Mouse (Mus musculus): ENCODE data around the gene Kansl1.

DNA sequence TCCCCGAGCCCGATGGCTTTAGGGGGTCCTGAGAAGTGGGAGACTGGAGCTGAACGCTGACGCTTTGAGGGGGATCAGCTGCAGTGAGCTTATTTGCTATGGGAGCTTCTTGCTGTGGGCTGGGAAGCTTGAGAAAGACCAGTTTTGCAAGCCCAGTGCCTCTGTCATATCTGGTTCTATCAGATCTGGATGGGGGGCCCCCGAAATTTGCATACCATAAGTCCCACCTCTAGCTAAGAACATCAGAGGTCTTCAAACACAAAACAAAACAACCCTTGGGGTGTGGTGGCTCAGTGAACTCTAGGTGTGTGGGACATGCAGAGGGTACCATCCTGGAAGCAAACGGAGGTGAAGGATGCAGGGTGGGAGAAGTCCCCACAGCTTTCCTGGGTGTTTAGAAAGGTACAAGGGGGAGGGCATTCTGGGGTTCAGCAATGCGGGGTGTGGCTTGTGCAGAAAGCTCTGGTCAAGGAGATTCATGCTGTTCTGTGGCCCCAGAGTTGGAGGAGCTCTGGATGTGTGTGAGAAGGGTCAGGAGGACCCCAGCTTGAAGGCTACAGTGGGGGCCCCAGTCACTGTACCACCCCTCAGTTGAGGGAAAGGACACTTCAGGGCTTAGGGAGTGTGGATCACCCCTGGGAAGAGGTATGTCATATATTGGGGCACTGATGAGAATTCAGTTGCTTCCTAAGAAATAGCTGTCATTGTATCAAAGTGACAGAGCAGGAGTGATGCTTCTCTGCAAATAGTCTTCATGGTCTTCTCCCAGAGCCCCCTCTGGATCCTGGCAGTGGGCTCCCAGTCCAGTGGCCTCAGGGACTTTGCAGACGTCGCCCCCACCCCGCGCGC, 159.1 kb downstream of the Kansl1 start:
- TF ChIP-seq CTCF (IDR thresholded peaks at IDR 0.05; ENCODE audit: low read depth) (no peak), EP300 (optimal IDR thresholded peaks at IDR 0.05) (no peak)
